Mouse (Mus musculus) neural tube, embryonic 10.5 days (tissue): ENCODE results near the gene 2310034G01Rik.
A peak's percentile ranks its signal among the peaks of the same experiment; 100 is the strongest.

Source experiments
- DNase-seq: peaks from one replicate; pipeline ENCODE4 v3.0.0-alpha.2; 2017; ENCODE audit warnings: low spot score; ENCODE audit errors: extremely low spot score

Gene 2310034G01Rik

GRCm38 (mm10) chr19:46358381-46358780 is 8.3 kb upstream of the 2310034G01Rik start:
- no peak for DNase-seq

GRCm38 (mm10) chr19:46357344-46358280 is 7.5 kb upstream of the 2310034G01Rik start:
- no peak for DNase-seq

GRCm38 (mm10) chr19:46356701-46357138 is 6.6 kb upstream of the 2310034G01Rik start:
- DNase-seq: peak; percentile 80

- DNase-seq: peak; percentile 26
These were observed 552 bp downstream of the 2310034G01Rik start for GRCm38 (mm10) chr19:46349550-46349949.

GRCm38 (mm10) chr19:46348761-46349458 is 1.2 kb downstream of the 2310034G01Rik start:
- DNase-seq: peak; percentile 73

- DNase-seq: no peak
These were observed 2.0 kb downstream of the 2310034G01Rik start for GRCm38 (mm10) chr19:46347936-46348668.

GRCm38 (mm10) chr19:46347146-46347545 is 3.0 kb downstream of the 2310034G01Rik start:
- no peak for DNase-seq

- no peak for DNase-seq
These were observed 5.2 kb downstream of the 2310034G01Rik start for GRCm38 (mm10) chr19:46344710-46345419.

- no peak for DNase-seq
These were observed 10.7 kb downstream of the 2310034G01Rik start for GRCm38 (mm10) chr19:46339287-46339971.

- no peak for DNase-seq
These were observed 11.2 kb downstream of the 2310034G01Rik start for GRCm38 (mm10) chr19:46338942-46339286.

GRCm38 (mm10) chr19:46338331-46338936 is 11.7 kb downstream of the 2310034G01Rik start, which contains the start of gene Cuedc2:
Gene Cuedc2 (minus strand): TSS chr19:46338702.
- DNase-seq: peak; percentile 95

GRCm38 (mm10) chr19:46337719-46338330 is 12.3 kb downstream of the 2310034G01Rik start:
- DNase-seq: no peak

GRCm38 (mm10) chr19:46333906-46334305 is 16.2 kb downstream of the 2310034G01Rik start:
- no peak for DNase-seq

GRCm38 (mm10) chr19:46332721-46333339 is 17.3 kb downstream of the 2310034G01Rik start:
- no peak for DNase-seq

GRCm38 (mm10) chr19:46331936-46332335 is 18.2 kb downstream of the 2310034G01Rik start:
- no peak for DNase-seq

- DNase-seq: no peak
These were observed 18.8 kb downstream of the 2310034G01Rik start for GRCm38 (mm10) chr19:46331326-46331725.

- no peak for DNase-seq
These were observed 19.4 kb downstream of the 2310034G01Rik start for GRCm38 (mm10) chr19:46330696-46331095.

GRCm38 (mm10) chr19:46329951-46330350 is 20.2 kb downstream of the 2310034G01Rik start:
- DNase-seq: peak; percentile 79
